7 mouse cellular contexts compared by ENCODE assay signal in the genomic region with DNA sequence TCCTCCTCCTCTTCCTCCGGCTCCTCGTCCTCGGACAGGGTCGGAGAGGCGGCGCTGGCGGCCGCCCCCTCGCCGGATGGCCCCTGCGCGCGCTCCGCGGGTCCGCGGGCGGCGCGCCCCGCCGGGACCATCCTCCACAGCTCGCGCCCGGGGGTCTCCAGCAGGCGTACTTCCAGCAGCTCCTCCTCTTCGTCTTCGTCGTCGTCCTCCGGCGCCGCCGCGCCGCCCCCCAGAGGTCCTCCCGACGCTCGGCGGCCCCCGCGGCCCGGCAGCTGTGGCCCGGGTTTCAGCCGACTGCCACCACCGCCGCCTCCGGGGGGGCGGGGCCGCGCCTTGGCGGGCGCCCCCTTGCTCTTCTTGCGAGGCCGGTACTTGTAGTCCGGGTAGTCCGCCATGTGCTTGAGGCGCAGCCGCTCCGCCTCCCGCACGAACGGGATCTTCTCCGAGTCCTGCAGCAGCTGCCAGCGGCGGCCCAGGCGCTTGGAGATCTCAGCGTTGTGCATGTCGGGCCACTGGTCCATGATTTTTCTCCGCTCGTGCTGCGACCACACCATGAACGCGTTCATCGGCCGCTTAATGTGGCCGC. TPM values are rescaled to one million over a fixed set of nuclear protein-coding genes. Genes with fewer than 3 reads are reported as not detected.
A peak's percentile ranks its signal among the peaks of the same experiment; 100 is the strongest.
DNase-seq lines count a peak whose midpoint lies in the region; ATAC-seq lines count a peak whose summit lies in the region.

No protein-coding gene starts in this region.

- peak overlapping the region; percentile 92 for H3K9ac ChIP-seq in intestine, embryonic 16.5 days (ENCODE audit: low read depth, low read length)
- peak overlapping the region; percentile 98 for H3K9ac ChIP-seq in midbrain, embryonic 13.5 days (replicated peaks)

- no peaks in the 10 kb centered on the region for H3K9me3 ChIP-seq in intestine, embryonic 16.5 days (ENCODE audit: control insufficient read depth, low read length)
- H3K9me3 ChIP-seq in midbrain, embryonic 13.5 days = no peaks in the 10 kb centered on the region

- peak overlapping the region; percentile 86 for H3K4me2 ChIP-seq in intestine, embryonic 16.5 days (ENCODE audit: low read depth, low read length)
- H3K4me2 ChIP-seq in midbrain, embryonic 13.5 days (replicated peaks) = peak overlapping the region; percentile 74

- DNase-seq in adrenal gland, adult 18-20 months (ENCODE audit: low spot score in 2 of 2) = peak; percentile 69 to 74
- DNase-seq in embryo, embryonic 10 days (ENCODE audit: low spot score) = peak; percentile 62
- peak; percentile 85 for DNase-seq in gastrocnemius, postnatal 25 days
- DNase-seq in left cerebral cortex, postnatal 4 days = peak; percentile 91
- DNase-seq in spleen, adult 18-20 months = peak; percentile 58 to 67

- under 1% methylated on average over 68 of the region's 77 CpGs for WGBS in intestine, embryonic 16.5 days
- under 1% methylated on average over 73 of the region's 77 CpGs for WGBS in midbrain, embryonic 13.5 days

- peaks cover 19% of the 10 kb centered on the region for H3K4me1 ChIP-seq in intestine, embryonic 16.5 days (ENCODE audit: control insufficient read depth, insufficient read depth, low read length)
- H3K4me1 ChIP-seq in midbrain, embryonic 13.5 days (replicated peaks) = peaks cover 52% of the 10 kb centered on the region

- peak; percentile 37 for ATAC-seq in intestine, embryonic 16.5 days
- ATAC-seq in midbrain, embryonic 13.5 days = peak; percentile 2; the same call in 1 of the 2 replicates

- H3K27ac ChIP-seq in intestine, embryonic 16.5 days (ENCODE audit: low read length) = peak overlapping the region; percentile 99
- H3K27ac ChIP-seq in midbrain, embryonic 13.5 days = peak overlapping the region; percentile 100

- peak overlapping the region; percentile 86 for H3K4me3 ChIP-seq in intestine, embryonic 16.5 days (ENCODE audit: low read length)
- H3K4me3 ChIP-seq in midbrain, embryonic 13.5 days (replicated peaks) = peak overlapping the region; percentile 91

- intact Hi-C loops in left cerebral cortex, postnatal 4 days (cut with DNase I) = no loop called here

- no peaks in the 10 kb centered on the region for H3K36me3 ChIP-seq in intestine, embryonic 16.5 days (ENCODE audit: control insufficient read depth, insufficient read depth, low read length)
- peaks cover 4% of the 10 kb centered on the region; the same call in 1 of the 2 replicates for H3K36me3 ChIP-seq in midbrain, embryonic 13.5 days

- no peaks in the 10 kb centered on the region for H3K27me3 ChIP-seq in intestine, embryonic 16.5 days (replicated peaks; ENCODE audit: control insufficient read depth, insufficient read depth, low read length)
- H3K27me3 ChIP-seq in midbrain, embryonic 13.5 days = no peaks in the 10 kb centered on the region

RNA-seq across cellular contexts. Expression of a gene that starts 0.8 kb away (rescaled TPM):
- 1 to 10 TPM; 3.5 to 7.3 TPM for total RNA-seq in adrenal gland, adult 18-20 months (2021)
- 1 to 10 TPM; 1.1 to 1.7 TPM for total RNA-seq in gastrocnemius, postnatal 25 days (2021)
- polyA plus RNA-seq in intestine, embryonic 16.5 days (2015; fragmentation: Nextera tagmentation; extraction: Ambion mirVana) = 3.5 and 3.6 TPM in 2 replicates
- 100 to 1,000 TPM; 102 to 105 TPM for total RNA-seq in left cerebral cortex, postnatal 4 days (2021)
- 18.2 and 18.5 TPM in 2 replicates for polyA plus RNA-seq in midbrain, embryonic 13.5 days (2015; fragmentation: Nextera tagmentation; extraction: Ambion mirVana)

RNA-seq across cellular contexts. Expression of a gene that starts 17.7 kb away (rescaled TPM):
- total RNA-seq in adrenal gland, adult 18-20 months (2021) = 1 to 10 TPM; 6.8 to 7.8 TPM
- 1 to 10 TPM; 1.6 TPM for total RNA-seq in gastrocnemius, postnatal 25 days (2021)
- polyA plus RNA-seq in intestine, embryonic 16.5 days (2015; fragmentation: Nextera tagmentation; extraction: Ambion mirVana) = 20.7 and 21.2 TPM in 2 replicates
- total RNA-seq in left cerebral cortex, postnatal 4 days (2021) = 10 to 100 TPM; 12.5 to 13.8 TPM
- polyA plus RNA-seq in midbrain, embryonic 13.5 days (2015; fragmentation: Nextera tagmentation; extraction: Ambion mirVana) = 21.4 and 26.4 TPM in 2 replicates

RNA-seq across cellular contexts. Expression of a gene that starts 18.3 kb away (rescaled TPM):
- total RNA-seq in adrenal gland, adult 18-20 months (2021) = under 1 TPM; 0.36 to 0.74 TPM
- total RNA-seq in gastrocnemius, postnatal 25 days (2021) = not detected
- 0.54 and 0.79 TPM in 2 replicates for polyA plus RNA-seq in intestine, embryonic 16.5 days (2015; fragmentation: Nextera tagmentation; extraction: Ambion mirVana)
- total RNA-seq in left cerebral cortex, postnatal 4 days (2021) = 1 to 10 TPM; 2.6 to 3.1 TPM
- polyA plus RNA-seq in midbrain, embryonic 13.5 days (2015; fragmentation: Nextera tagmentation; extraction: Ambion mirVana) = 0.39 and 1.7 TPM in 2 replicates

RNA-seq across cellular contexts. Expression of a gene that starts 20.7 kb away (rescaled TPM):
- 1 to 10 TPM; 5.8 to 6.7 TPM for total RNA-seq in adrenal gland, adult 18-20 months (2021)
- total RNA-seq in gastrocnemius, postnatal 25 days (2021) = not detected
- polyA plus RNA-seq in intestine, embryonic 16.5 days (2015; fragmentation: Nextera tagmentation; extraction: Ambion mirVana) = 2.5 and 2.7 TPM in 2 replicates
- total RNA-seq in left cerebral cortex, postnatal 4 days (2021) = 10 to 100 TPM; 18.7 to 27.1 TPM
- polyA plus RNA-seq in midbrain, embryonic 13.5 days (2015; fragmentation: Nextera tagmentation; extraction: Ambion mirVana) = 26.8 and 28.5 TPM in 2 replicates

RNA-seq across cellular contexts. Expression of a gene that starts 53.3 kb away (rescaled TPM):
- 10 to 100 TPM in 1 of 2 experiments, 1 to 10 TPM in 1; 4.9 to 12.4 TPM for total RNA-seq in adrenal gland, adult 18-20 months (2021)
- 1 to 10 TPM in 1 of 2 experiments, under 1 TPM in 1; 0.74 to 1.8 TPM for total RNA-seq in gastrocnemius, postnatal 25 days (2021)
- 4.4 and 7.1 TPM in 2 replicates for polyA plus RNA-seq in intestine, embryonic 16.5 days (2015; fragmentation: Nextera tagmentation; extraction: Ambion mirVana)
- 1 to 10 TPM in 1 of 2 experiments, under 1 TPM in 1; 0.92 to 1.4 TPM for total RNA-seq in left cerebral cortex, postnatal 4 days (2021)
- polyA plus RNA-seq in midbrain, embryonic 13.5 days (2015; fragmentation: Nextera tagmentation; extraction: Ambion mirVana) = 0.82 and 0.89 TPM in 2 replicates

Comparison
In these comparisons a context has a peak if more than half of its experiments do, and no peak if none do; other contexts are left out.
1. Peak in every context shown above with its lines: DNase-seq, ATAC-seq, H3K4me3 ChIP-seq and H3K27ac ChIP-seq.
2. RNA of a gene that starts 0.8 kb away (total RNA-seq): 102 to 105 TPM in left cerebral cortex, postnatal 4 days; 3.5 to 7.3 TPM in adrenal gland, adult 18-20 months and 1.1 to 1.7 TPM in gastrocnemius, postnatal 25 days; every median in the first group is over 10 times any median in the second.